Mouse (Mus musculus): ENCODE measurements around the gene Prkd2.

Prkd2 gene

DNA sequence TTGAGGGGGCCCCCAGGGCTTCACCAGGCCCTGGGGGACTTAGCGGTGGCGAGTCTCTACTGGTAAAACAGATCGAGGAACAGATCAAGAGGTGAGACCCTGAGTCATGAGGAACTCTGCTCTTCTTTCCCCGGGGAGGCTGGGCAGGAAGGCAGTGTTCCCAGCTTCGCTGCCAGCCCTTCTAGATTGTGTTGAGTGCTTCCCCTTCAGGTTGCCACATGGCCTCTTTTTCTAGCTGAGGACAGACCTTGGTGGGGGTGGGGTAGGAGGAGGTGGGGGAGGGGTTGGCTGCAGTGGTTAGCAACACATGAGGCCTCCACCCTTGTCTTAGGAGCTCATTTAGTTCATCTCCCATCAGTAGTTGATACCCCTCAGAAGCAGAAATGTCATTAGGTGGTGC lies 16.1 kb upstream of the Prkd2 start:
- no peak for DNase-seq (ENCODE audit: extremely low spot score)

DNA sequence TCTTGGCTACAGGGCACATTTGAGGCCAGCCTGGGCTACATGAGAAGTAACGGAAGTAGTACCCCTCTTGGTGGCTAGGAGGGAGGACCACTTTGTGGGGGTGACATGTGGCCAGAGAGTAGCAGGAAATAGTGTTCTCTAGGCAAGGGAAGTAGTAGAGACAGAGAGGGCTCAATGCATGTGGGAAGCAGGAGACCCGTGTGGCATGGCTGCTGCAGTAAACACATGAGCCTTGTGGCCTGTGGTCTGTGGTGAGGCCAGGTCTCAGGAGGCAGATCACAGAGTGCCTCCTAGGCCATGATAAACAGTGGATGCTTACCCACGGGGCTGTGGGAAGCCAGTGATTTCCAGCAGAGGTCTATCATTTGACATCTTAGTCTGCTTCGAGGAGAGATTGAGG lies 15.4 kb upstream of the Prkd2 start:
- DNase-seq (ENCODE audit: extremely low spot score), result no peak

DNA sequence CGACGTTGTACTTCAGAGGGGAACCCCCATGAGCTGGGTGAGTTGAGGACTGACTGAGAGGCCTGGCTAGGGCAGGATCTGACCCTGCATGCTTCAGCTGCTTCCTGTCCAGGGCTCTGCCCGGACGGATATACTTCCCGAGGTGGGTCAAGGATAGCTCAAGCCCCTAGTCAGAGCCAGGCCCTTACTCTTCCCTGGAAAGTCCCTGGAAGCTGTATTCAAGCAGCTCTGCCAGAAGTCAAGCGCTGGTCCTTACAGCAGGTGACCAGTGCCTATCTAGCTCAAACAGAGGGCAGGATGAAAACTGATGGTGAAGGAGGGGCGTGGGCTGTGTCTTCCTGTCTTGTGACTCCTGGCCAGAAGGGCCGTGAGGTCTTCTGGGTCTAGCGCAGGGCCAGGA lies 12.3 kb upstream of the Prkd2 start:
- no peak for DNase-seq (ENCODE audit: extremely low spot score)

DNA sequence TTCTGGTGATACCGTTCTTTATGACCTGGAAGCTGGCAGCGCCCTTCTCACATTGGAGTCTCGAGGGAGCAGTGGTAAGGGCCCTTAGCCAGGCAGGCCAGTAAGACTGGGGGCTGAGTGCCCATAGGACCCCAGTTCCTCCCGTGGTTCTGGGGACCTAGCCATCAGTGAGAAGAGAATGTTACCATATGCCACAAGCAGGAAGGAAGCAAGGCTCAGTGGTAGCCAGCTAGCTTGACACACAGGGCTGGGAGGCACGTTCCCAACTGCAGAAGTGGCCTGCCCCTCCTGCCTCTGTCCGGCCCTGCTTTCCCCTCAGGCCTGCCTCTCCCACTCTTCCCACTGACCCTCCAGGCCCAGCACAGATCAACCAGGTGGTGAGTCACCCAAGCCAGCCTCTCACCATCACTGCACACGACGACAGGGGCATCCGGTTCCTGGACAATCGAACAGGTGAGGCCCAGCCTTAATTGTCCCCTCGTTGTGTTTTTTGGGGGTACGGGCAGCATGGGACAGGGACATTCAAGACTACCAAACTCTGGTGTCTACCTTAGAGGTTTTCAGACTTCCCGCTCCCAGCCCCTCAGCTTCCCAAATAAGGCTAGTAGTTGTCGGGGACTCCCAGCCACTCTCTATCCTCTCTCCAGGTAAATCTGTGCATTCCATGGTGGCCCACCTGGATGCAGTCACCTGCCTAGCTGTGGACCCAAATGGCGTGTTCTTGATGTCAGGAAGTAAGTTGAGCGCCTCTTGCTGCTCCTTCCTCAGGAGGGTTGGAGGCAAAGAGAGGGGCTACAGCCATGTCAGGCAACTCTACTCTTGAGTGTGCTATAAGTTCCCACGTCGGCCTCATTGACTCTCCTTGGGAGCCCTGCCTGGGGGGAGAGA lies 4.5 kb upstream of the Prkd2 start:
- no peak for DNase-seq (ENCODE audit: extremely low spot score)

DNA sequence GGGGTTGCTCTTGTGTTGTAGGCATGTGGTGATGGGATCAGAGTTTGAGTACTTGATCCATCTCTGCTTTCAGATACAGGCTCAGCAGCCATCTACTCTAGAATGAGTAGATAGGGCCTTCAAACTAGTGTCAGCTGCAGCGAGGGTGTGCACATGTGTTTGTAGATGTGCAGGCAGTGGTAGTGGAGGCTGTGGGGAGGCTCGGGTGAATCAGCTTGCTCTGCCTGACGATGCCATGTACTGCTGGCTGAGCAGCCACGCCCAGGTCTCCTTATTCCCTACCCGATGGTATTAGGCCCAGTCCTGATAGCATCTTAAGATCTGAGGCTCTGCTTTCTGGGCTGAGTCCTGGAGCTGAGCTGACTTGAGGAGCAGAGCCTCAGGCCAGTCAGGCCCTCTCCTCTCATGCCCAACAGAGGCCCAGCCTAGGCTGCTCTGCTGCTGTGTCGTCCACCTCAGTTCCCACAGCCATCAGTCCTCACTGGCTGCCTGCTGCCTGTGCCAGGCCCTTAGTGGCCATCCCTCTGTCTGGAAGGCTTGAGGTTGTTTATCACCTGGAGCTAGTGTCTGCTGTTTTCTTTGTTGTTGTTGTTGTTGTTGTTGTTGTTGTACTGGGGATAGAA lies 3.8 kb upstream of the Prkd2 start:
- no peak for DNase-seq (ENCODE audit: extremely low spot score)

DNA sequence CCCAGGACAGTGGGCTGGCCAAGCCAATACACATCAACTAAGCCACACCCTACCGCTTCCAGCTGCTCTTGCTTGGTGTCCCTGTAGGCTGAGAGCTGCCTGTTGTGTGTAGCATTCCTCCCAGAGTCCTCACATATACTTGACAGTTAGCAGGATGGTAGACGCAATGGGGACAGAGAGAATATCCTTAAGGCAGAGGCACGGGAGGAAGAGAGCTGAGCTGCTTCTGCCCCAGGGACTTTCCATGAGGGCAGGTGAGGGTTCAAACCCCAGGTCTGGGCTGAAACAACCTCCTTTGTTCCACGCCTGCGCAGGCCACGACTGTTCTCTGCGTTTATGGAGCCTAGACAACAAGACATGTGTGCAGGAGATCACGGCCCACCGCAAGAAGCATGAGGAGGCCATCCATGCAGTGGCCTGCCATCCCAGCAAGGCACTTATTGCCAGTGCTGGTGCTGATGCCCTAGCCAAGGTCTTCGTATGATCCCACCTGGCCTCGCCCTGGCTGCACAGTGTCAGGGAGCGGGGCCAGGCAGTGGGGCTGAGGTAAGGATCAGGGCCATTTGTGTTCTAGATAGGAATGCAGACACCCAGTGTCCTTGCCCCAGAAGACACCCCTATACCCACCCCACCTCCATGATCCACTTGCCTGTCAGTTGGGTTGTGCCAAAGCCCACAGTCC lies 3.1 kb upstream of the Prkd2 start:
- DNase-seq (ENCODE audit: extremely low spot score), result no peak

DNA sequence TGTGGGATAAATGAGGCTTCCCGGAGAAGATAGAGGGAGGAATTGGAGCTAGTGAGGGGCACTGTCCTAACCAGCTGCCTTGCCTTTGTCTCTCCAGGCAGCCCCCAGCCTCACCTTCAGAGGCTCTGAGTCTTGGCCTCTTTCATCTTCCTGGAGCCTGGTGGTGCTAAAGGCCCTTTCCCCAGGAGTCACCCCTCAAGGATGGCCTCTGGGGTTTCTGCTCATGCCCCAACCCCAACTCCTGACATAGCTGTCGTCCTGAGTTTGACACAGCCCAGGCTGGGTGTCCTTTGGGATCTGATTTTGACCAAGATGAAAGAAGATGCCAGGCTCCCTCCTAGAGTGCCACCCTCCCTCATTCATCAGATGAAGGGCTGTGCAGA lies 2.6 kb upstream of the Prkd2 start:
- DNase-seq (ENCODE audit: extremely low spot score), result no peak

DNA sequence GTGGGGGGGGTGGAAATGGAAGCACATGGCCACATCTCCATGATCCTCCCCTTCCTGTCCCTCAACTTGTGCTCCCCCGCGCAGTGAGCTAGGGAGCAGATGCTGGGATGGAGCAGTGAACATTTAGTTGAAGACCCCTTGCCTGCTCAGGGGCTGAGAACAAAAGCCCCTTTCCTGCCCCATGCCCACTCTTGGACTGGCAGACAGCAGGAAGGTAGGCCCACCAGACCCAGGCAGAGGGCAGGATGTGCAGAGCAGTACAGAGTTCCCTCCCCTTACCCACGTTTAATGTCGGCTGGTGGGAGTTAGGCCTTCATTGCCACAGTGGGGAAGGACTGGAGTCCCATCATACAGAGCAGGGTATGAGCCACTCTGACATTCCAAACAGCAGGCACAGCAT lies 1.6 kb upstream of the Prkd2 start:
- no peak for DNase-seq (ENCODE audit: extremely low spot score)

DNA sequence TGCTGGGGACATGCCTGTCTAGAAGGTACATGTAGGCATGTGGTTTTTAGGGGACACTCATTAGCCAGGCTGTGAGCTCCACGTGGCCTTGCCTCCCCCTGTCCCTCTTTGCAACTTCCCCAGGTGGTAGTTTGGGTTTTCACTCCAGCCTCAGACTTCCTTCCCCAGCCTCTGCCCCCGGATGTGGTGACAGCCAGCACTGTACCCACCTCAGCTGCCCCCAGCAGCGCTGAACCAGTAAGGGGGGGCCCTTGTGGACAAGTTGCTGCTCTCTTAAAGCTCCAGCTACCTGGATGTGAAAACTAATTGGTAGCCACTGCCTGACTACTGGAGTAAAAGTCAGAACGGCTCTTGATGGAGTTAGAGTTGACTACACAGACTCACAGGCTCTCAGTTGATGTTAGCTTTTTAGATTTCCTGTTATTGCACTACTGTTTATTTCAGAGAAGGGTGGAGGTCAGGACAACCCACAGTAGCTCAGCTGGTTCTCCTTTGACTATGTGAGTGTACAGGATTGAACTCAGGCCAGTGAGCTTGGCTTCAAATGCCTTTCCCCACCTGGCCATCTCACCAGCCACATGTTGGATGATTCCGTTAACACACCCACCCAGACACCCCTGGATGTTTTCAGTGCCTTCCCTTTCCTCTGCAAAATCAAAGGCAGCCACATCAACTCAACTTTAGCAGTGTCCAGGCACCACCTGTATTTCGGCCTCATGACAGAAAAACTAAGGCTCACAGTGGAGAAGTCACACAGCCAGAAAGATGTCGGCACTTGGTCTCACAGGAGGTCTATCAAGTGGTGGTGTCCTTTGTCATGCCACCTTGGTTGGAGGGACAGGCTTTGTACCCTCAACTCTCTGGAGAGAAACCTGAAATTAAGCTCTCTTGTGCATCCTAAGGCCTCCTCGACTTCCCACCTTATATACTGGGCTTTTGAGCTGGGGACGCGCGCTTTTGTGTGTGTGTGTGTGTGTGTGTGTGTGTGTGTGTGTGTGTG lies 841 bp upstream of the Prkd2 start:
- DNase-seq (ENCODE audit: extremely low spot score), result no peak

DNA sequence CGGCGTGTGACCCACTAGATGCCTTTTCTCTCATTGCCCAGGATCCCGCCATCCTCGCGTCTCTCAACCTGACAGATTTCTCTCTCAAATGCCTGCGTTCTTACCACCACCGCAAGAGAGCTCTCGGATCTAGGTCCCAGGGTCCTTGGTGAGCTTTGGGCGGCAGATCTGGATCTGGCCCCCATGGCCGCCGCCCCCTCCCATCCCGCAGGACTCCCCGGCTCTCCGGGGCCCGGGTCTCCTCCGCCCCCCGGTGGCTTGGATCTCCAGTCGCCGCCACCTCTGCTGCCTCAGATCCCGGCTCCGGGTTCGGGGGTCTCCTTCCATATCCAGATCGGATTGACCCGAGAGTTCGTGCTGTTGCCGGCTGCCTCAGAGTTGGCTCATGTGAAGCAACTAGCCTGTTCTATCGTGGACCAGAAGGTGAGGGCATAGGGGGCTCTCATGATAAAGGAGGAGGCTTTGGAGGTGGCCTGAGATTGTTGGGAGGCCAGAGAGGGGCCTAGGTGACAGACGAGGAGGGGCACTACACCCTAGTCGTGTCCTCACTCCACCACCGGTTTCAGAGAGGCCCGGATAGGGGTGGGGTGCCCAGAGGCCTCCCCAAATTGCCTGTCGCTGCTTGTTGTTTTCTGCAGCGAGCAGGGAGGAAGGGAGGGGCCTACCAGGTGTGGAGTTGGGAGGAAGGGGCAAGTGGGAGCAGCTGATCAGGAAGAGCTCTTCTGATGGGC lies 904 bp downstream of the Prkd2 start:
- peak; percentile 32 for DNase-seq (ENCODE audit: extremely low spot score)

DNA sequence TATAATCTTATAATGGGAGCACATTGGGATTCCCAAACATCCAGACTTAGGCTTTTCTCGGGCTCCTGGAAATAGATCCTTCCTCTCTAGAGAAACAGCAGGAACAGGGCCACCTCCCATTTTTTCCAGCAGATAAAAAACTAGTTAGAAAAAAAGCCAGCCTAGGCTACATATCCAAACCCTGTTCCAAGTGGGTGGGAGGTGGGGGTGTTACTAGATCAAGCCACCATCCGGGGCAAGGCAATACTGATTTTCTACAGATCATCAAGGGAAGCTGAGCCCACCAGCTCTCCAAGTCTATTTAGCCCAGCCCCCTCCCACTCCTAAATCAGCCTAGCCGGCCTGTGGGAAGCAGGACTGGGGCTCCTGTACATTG lies 2.0 kb downstream of the Prkd2 start:
- DNase-seq (ENCODE audit: extremely low spot score), result no peak

DNA sequence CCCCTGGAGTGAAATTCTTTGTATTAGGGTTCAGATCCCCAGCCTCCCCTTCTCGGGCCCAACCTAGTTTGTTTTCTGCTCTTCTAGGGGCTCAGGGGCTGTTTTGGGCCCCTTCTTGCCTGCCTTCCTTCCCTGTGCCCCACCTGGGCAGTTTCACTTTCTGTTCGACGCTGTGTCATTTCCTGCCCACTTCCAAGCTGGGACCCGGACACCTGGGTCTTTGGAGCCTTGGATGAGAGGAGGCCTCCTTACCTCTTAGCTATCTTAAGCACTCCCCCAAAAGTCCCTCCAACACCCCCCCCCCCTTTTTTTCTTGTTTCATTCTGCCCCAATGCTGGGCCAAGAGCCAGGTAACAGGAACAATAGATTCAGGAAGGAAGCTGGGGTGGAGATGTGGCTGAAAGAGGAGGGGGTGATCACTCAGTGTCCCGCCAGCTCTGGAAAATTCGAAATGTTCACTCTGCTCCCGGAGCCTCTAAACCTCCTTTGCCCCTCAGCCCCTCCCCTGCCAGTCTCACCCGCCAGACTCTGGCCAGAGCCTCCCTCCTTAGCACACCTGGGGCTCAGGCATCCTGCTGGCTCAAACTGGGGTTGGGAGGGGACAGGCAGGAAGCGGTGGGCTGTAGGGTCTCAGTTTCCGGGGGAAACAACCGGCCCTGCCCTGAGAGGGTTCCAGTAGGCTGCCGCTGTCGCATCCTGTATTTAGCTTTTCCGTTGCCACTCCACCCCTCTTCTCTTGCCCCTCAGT lies 2.5 kb downstream of the Prkd2 start:
- DNase-seq (ENCODE audit: extremely low spot score), result peak; percentile 17

DNA sequence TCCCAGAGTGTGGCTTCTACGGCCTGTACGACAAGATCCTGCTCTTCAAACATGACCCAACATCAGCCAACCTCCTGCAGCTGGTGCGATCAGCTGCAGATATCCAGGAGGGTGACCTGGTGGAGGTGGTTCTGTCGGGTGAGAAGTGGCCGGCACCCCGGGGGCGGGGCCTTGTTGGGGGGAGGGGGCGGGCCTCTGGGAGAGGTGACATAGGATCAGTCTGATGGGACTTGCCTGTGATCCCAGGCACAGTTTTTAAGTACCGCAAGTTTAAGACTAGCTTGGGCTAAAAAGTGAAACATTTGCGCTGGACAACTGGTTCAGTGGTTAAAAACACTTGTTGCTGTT lies 3.1 kb downstream of the Prkd2 start:
- DNase-seq (ENCODE audit: extremely low spot score), result peak; percentile 20

DNA sequence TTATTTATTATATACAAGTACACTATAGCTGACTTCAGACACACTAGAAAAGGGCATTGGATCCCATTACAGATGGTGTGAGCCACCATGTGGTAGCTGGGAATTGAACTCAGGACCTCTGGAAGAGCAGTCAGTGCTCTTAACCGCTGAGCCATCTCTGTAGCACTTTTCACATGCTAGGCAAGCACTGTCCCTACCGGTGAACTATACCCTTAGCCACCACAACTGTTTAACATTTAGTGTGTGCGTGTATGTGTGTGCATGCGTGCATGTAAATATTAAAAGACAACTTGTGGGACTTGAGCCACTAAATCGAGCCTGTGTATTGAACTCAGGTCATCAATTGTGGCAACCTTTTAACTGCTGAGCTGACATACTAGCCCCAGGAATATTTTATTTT lies 4.1 kb downstream of the Prkd2 start:
- no peak for DNase-seq (ENCODE audit: extremely low spot score)

DNA sequence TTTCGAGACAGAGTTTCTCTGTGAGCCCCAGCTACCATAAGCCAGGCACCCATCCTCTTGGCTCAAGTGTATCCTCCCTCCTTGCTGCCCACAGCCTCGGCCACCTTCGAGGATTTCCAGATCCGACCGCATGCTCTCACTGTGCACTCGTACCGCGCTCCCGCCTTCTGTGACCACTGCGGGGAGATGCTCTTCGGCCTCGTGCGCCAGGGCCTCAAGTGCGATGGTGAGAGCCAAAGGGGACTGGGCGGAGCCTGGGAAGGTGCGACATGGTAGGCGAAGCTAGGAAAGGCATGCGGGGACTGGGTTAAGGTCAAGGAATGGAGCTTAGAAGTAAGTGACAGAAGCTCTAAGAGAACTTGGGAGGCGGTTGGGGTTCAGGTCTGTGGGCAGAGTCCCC lies 4.8 kb downstream of the Prkd2 start:
- DNase-seq (ENCODE audit: extremely low spot score), result no peak

DNA sequence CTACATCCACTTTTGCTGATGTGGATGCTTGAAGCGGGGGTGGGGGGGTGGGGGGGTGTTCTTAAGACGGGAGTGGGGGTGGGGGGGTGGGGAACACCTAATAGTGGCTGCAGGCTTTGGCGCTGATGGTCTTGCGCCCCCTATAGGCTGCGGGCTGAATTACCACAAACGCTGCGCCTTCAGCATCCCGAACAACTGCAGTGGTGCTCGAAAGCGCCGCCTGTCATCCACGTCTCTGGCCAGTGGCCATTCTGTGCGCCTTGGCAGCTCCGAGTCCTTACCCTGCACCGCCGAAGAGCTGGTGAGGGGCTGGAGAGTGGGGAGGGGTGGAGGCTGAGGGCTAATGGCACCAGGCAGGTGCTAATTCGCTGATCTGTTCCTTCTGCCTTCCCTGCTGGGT lies 5.9 kb downstream of the Prkd2 start:
- DNase-seq (ENCODE audit: extremely low spot score), result peak; percentile 47

DNA sequence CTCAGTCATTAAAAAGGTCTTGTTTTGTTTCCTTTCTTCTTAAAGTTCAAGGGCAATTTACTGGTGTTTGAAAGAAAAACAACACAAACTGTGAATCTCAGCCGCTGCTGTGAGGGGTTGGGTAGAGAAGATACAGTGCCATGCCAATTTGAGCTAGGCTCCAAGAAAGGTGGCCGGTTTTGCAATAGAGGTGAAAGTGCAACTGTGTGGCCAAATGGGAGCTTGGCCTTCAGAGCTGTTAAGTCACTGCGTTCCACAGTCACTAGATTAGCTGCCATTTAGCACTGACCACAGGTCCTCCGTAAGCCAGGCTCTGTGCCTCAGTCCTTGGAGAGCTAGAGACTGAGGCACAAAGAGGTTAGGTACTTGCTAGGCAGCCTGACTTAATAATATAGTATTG lies 8.9 kb downstream of the Prkd2 start:
- DNase-seq (ENCODE audit: extremely low spot score), result no peak

DNA sequence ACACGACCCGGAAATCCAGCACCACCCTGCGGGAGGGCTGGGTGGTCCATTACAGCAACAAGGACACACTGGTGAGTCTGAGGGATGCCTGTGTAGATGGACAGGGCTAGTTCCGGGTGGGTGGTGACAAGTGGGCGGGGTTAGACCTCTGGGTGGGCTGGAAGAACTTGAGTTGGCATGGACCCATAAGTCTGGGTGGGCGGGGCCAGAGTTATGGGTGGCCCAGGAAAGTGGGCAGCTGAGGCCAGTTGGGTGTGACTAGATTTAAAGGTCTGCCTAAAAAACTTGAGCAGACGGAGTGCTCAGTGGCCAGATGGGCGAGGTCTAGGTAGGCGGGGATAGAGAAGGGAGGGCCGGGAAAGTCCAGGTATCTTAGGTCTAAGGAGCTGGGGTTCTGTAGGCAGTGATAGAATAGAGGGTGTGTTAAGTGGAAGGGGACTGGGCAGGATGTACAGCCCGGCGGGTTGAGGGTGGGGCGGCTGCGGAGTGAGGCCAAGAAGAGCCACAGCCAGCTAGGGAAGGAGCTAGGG lies 10.7 kb downstream of the Prkd2 start:
- no peak for DNase-seq (ENCODE audit: extremely low spot score)

DNA sequence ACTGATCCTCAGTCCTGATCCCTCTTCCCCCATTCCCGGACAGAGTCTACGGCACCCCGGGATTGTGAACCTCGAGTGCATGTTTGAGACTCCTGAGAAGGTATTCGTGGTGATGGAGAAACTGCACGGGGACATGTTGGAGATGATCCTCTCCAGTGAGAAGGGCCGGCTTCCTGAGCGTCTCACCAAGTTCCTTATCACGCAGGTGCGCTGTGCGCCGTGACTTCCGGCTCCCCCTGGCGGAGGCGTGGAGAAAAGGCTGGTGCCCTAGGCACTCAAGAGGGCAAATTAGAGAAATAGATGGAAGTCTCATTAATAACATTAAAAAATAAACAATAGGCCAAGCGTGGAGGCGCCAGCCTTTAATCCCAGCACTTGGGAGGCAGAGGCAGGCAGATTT lies 15.6 kb downstream of the Prkd2 start:
- DNase-seq (ENCODE audit: extremely low spot score), result no peak

Data from embryo, embryonic 9.5 days (tissue).